Mouse (Mus musculus): ENCODE results near the gene Bpifb9a.

The Bpifb9a gene

GRCm38 (mm10) chr2:154313771-154314170, 56.1 kb downstream of the Bpifb9a start:
- DNase-seq, result peak; percentile 6

All from lung, postnatal 36 days (tissue).